Mouse (Mus musculus) left cerebral cortex, adult 8-10 months (tissue): ENCODE results near the gene Rinl. TPM values are rescaled to one million over a fixed set of nuclear protein-coding genes. Genes with fewer than 3 reads are reported as not detected.

Experiments
- DNase-seq, 2 experiments: peaks; one replicate each; pipeline ENCODE4 v3.0.0; 2022; ENCODE audit warnings: low spot score in 2 of 2
- total RNA-seq, 4 experiments: library from RNA; stranded (reverse); gene quantifications; 2 replicates each; pipeline ENCODE4 v1.2.4; 2022

Rinl gene
- total RNA-seq = 1 to 10 TPM; 2.0 to 4.9 (median 4.1) TPM

- no peak for DNase-seq
These were observed at the start of gene Rinl for GRCm38 (mm10) chr7:28788307-28789195. Rinl (plus strand) TSS chr7:28788969.

DNA sequence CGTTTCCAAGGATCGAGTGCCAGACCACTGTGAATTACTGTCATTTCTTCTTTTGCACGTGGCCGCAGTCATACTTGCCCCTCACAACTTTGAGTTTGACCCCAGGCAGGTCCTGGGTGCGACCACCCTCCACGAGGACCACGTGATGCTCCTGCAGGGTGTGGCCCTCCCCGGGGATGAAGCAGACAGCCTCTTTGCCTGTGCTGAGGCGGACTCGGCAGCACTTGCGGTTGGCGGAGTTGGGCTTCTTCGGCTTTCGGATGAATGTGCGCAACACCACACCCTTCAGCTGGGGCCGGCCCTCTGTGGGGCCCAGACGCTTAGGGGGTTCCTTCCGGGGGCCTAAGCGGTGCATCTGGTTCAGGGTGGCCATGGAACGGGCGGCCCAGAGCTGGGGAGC is 48.9 kb upstream of the Rinl start:
- no peak for DNase-seq

GRCm38 (mm10) chr7:28740949-28741348 is 47.8 kb upstream of the Rinl start:
- no peak for DNase-seq

DNA sequence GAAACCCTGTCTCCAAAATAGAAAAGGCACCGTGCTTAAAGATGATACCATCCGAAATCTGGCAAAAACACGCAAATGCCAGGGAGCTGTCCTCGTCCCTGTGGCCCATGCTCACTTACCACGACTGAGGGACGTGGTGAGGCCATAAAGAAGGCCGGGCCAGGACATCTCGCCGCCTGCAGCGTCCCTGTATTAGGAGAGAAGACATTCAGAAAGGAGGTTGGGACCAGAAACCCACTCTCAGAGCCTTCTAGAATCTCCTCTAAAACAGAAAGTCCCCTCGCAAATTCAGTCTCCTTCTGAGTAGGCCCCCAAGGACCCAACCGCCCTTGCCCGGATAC is 47.4 kb upstream of the Rinl start:
- no peak for DNase-seq

DNA sequence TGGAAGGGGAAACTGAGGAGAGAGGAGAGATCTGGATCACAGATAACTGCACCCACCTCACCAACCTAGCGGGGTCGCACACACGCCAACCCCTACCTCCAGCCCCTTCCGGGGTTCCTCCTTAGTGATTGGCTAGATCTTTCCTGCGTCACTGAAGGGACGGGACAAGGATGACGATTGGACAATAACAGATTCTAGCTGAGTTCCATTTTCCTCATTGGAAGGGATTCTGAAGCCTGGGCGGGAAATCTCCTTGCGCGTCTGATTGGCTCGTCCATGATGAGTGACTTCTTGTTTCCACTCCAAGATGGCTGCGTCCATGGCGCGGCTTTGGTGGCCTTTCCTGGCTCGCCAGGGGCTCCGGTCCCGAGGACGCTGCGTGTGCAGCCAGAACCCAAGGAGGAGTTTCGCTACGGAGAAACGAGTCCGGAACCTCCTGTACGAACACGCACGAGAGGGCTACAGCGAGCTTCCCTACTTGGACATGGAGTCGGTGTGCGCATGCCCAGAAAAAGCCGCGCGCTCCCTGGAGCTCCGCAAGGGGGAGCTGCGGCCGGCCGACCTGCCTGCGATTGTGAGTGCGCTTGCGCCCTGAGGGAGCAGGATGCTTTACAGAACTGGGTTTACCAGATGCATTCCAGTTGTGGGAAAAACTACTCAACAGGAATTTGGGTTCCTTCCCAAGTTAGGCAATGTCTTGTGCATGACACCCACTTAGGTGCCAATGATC is 46.9 kb upstream of the Rinl start, which contains the start of the genes Mrps12 and Sars2:
TSS of gene Mrps12 (minus strand) at position 112 of the 730 bp plus-strand sequence.
TSS of gene Sars2 (plus strand) at position 284 of the 730 bp plus-strand sequence.
- peak; percentile 96 to 97 for DNase-seq

DNA sequence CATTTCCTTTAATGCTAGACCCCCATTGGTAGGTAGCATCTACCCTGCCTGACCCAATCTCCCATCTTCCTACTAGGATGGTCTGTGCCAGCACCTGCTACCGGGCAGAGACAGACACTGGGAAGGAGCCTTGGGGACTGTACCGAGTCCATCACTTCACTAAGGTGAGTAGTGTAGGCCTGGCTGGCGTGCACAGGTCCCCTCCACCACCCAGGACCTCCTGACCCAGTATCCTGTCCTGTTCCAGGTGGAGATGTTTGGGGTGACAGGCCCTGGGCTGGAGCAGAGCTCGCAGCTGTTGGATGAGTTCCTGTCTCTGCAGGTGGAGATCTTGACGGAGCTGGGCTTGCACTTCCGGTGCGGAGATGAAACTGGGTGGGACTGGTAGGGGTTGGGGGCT is 38.8 kb upstream of the Rinl start:
- no peak for DNase-seq

- DNase-seq = no peak
These were observed 32.7 kb upstream of the Rinl start, which contains the start of gene Ccer2 for GRCm38 (mm10) chr7:28756079-28756478. Ccer2 (plus strand) TSS chr7:28756174.

DNA sequence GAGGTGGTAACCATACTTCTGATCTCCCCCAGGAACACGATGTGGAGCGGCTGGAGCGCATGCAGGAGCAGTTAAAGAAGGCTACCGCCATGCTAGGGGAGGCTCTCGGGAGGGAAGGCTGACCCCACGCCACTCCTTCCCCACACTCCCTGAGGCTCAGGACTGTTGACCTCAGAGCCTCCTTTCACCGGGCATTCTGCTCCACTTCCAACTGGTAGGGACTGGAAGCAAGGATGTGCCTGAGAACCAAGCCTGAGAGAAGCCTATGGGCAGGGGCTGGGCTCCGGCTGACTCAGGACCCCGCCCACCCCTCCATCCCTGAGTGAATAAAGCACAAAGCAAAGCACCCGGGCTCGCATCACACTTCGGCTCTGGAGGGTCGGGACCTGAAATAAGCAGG is 30.1 kb upstream of the Rinl start:
- no peak for DNase-seq

DNA sequence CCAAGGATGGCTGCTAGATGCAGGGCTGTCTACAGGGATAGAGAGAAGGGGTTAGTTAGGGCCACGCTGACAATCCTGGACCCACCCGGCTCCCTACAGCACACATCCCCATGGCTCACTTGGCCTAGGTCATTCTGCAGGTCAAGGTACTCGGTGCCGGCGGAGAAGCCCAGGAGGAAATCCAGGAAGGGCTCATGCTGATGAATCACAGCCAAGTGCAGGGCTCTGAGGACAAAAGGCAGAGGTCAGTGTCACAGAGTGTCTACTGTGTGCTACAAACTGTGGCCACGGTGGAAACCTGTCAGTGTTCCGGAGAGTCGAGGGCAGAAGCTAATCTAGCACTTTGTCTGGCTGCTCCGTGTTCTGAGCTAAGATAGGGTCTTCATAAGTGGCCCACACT is 26.9 kb upstream of the Rinl start:
- no peak for DNase-seq

- no peak for DNase-seq
These were observed 23.6 kb upstream of the Rinl start for GRCm38 (mm10) chr7:28765211-28765610.

DNA sequence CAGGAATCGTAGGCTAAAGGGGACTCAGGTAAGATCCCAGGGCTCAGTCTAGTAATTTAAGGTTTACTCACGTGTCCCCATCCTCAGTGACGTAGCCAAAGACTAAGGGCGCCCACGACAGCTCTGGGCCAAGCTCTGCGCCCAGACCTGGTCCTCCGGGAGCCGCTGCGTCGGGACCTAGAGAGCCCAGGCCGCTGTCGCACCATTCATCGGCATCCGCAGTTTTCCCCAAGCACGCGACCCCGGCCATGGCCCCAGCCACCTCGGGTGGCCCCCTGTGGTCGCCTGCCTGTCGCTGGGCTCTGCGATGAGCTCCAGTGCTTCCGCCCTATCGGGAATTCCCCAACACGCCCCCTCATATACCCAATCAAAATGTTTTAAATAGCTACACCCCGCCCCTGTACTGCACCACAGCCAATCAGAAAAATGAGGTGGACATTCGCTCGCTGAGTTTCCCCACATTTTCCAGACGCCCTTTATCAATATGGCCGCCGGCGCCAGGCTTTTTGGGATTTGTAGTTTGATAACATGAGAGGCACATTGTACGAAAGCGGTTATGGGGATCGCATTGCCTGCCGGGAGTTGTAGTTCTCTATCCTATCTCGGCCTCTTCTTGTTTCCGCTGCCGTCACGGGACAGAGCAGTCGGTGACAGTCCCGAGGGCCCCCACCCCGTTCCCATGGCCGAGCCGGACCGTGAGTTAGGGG is 22.4 kb upstream of the Rinl start, which contains the start of gene Sirt2:
TSS of gene Sirt2 (plus strand) at position 563 of the 707 bp plus-strand sequence.
- peak; percentile 95 to 98 for DNase-seq

DNA sequence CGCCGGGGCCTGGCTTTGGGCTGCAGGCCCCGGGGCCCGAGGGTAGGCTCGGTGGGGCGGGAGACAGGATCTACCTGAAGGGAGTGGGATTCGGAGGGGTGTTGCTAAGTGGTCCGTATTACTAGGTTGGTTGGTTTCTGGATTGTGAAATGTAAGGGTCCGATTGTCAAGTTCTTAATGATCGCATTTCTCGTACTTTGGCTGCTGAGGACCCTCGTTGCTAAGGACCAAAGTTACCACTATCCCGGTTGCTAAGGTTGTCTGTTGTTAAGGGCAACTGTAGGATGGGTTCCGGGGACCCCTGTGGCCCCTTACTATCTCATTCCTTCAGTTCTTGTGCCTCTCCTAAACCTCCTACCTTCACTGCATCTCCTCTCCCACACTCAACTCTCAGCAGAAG is 21.9 kb upstream of the Rinl start:
- no peak for DNase-seq

GRCm38 (mm10) chr7:28767462-28767965 is 21.3 kb upstream of the Rinl start, which contains the start of gene Nfkbib:
Nfkbib (minus strand) TSS chr7:28767512.
- no peak for DNase-seq

DNA sequence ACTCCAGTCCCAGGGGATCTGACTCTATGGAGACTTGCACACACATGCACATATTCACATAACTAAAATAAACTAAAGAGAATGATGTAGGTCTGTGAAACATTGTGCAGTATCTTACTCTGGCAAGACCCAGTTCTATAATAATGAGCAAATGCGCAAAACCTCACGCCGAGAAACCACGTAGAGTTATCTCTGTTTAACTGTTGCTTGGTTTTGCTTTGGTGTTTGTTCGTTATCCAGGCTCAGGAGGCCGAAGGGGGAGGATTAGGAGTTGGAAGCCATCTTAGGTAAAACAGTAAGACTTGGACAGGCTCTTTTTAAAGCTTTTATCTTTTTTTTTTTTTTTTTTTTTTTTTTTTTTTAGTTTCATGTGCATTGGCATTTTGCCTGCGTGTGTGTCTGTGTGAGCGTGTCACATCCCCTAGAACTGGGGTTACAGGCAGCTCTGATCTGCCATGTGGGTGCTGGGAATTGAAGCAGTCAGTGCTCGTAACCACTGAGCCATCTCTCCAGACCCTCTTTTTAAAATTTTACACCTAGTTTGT is 19.3 kb upstream of the Rinl start:
- no peak for DNase-seq

- no peak for DNase-seq
These were observed 18.5 kb upstream of the Rinl start for GRCm38 (mm10) chr7:28770309-28770708.

- no peak for DNase-seq
These were observed 16.9 kb upstream of the Rinl start for GRCm38 (mm10) chr7:28771867-28772266.

DNA sequence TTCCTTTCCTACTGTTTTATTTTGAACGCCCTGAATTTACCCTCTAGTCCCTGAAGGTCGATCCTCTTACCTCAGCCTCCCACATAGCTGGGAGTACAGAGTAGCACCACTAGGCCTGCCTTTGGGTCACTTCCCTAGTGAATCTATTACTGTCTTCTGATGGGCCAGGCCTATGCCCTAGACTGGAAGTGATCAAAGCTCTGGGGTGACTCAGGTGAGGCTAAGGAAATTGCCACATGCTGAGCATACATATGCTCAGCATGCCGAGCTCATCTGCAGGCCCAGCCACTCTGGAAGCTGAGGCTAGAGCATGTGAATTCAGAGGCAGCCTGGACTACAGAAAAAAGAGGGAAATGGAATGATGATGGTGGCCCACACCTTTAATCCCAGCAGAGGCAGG is 15.6 kb upstream of the Rinl start:
- DNase-seq = no peak

- no peak for DNase-seq
These were observed 14.6 kb upstream of the Rinl start for GRCm38 (mm10) chr7:28774164-28774563.

GRCm38 (mm10) chr7:28775129-28775528 is 13.6 kb upstream of the Rinl start:
- DNase-seq = no peak

DNA sequence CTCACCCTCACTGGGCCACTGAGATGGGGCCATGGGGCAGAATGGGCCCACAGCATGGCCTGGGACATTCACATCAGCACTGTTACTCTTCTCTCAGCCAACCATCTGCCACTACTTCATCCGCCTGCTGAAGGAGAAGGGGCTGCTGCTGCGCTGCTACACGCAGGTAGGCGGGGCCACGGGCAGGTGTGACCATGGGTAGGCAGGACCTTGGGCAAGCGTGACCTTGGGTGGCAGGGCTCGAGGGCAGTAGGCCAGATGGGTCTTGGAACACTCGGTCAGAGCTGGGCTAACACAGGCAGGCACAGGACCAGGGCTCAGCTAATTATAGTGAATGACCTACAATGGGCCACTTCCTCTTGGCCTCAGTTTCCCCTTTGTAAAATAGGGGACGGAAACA is 9.9 kb upstream of the Rinl start:
- DNase-seq = no peak

DNA sequence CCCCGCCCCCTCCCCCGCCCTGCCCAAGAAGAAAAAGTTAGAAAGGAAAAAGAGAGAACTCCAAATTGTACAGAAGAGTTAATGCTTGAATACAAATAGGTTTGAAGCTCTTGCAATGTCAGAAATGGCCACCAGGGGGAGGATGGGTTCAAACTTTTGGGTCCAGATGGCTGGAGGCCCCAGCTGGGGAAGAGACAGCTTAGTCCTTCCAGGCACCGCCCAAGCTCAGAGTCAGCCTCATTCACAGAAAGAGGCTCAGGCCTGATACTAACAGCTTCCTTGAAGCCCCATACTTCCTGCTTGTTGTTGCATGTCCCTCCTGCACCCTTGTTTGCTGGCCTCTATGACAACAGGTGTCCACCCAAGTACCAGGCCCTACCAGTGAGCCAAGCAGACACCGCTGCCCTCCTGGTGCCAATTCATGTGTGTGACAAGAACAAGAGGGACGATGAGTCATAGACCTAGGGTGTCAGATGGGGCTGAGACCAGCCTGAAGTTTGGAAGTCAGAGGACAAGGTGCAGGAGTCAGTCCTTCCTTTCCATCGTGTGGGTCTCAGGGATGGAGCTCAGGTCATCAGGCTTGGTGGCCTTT is 8.6 kb upstream of the Rinl start:
- DNase-seq = peak; percentile 79 to 84
